Mouse (Mus musculus): Measurements from ENCODE around the gene Ap2a1. TPM values are rescaled to one million over a fixed set of nuclear protein-coding genes. Genes with fewer than 3 reads are reported as not detected.
A peak's percentile ranks its signal among the peaks of the same experiment; 100 is the strongest.

The Ap2a1 gene
- polyA plus RNA-seq, 1 experiment: 56.7 TPM

GRCm38 (mm10) chr7:44853596-44854355 is 75.5 kb downstream of the Ap2a1 start:
- H3K4me3 ChIP-seq (ENCODE audit: insufficient read depth, low read length): peak overlapping the region; percentile 57
- TF ChIP-seq CTCF (IDR thresholded peaks at IDR 0.05; ENCODE audit: low read depth, low read length) (no peak; the same call in 1 of the 2 replicates), POLR2A (IDR thresholded peaks at IDR 0.05; ENCODE audit: borderline replicate concordance, low read depth, low read length) (no peak)
- peaks cover 35% of the 10 kb centered on the region for H3K4me1 ChIP-seq (ENCODE audit: control insufficient read depth, insufficient read depth, low read length)
- H3K27ac ChIP-seq (ENCODE audit: insufficient read depth, low read depth, low read length): peak overlapping the region; percentile 92

DNA sequence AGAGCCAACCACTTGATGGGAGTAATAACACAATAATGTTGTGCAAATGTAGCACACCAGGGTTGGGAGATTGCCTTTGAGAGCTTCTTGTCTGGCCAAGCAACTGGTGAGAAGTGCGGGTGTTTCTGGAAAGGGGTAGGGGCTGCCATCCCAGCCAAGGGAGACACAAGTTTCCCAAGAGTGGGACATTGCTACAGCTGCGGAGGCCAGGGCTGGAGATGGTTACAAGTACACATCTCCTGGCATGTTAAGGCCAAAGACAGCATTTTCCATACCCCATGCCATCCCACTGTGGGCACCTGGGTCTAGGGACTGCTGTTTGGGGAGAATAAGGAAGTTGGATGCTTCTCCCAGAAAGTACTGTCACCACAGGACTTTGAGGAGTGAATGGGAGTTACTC is 76.2 kb downstream of the Ap2a1 start:
- H3K27ac ChIP-seq (ENCODE audit: insufficient read depth, low read depth, low read length): no peak overlapping the region
- TF ChIP-seq CTCF (IDR thresholded peaks at IDR 0.05; ENCODE audit: low read depth, low read length) (no peak), POLR2A (IDR thresholded peaks at IDR 0.05; ENCODE audit: borderline replicate concordance, low read depth, low read length) (no peak)
- no peak overlapping the region for H3K4me3 ChIP-seq (ENCODE audit: insufficient read depth, low read length)
- peaks cover 30% of the 10 kb centered on the region for H3K4me1 ChIP-seq (ENCODE audit: control insufficient read depth, insufficient read depth, low read length)

DNA sequence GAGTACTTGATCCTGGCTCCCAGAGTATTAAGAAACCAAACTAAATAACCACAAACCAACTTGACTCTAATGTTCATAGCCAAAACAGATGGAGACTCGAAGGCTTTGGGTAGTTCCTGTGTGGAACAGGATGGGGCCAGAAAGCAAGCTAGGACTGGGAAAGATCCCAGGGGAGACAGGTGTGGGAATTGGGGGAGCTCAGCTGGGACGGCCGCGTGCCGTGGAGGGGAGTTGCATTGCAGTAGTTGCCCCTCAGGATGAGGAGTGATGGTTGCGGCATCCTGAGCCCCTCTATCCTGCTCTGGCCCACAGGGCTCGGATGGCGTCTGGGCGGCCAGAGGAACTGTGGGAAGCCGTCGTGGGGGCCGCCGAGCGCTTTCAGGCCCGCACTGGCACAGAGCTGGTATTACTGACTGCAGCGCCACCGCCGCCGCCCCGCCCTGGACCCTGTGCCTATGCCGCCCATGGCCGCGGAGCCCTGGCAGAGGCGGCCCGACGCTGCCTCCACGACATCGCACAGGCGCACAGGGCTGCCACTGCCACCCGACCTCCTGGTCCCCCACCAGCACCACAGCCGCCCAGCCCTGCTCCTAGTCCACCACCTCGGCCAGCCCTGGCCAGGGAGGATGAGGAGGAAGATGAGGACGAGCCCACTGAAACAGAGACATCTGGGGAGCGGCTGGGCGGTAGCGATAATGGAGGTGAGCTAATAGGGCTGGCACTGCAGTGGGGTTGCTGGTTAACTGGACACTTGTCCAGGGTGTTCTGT is 76.9 kb downstream of the Ap2a1 start:
- Histone ChIP-seq H3K27ac (ENCODE audit: insufficient read depth, low read depth, low read length) (no peak overlapping the region), H3K4me1 (ENCODE audit: control insufficient read depth, insufficient read depth, low read length) (peaks cover 30% of the 10 kb centered on the region), H3K4me3 (ENCODE audit: insufficient read depth, low read length) (no peak overlapping the region)
- TF ChIP-seq POLR2A (IDR thresholded peaks at IDR 0.05; ENCODE audit: borderline replicate concordance, low read depth, low read length) (no peak), CTCF (IDR thresholded peaks at IDR 0.05; ENCODE audit: low read depth, low read length) (no peak)

GRCm38 (mm10) chr7:44851625-44852234 is 77.6 kb downstream of the Ap2a1 start:
- Histone ChIP-seq H3K27ac (ENCODE audit: insufficient read depth, low read depth, low read length) (no peak overlapping the region), H3K4me3 (ENCODE audit: insufficient read depth, low read length) (0 out of 2 replicates have a peak overlapping the region, but pooled peaks have one; percentile 65), H3K4me1 (ENCODE audit: control insufficient read depth, insufficient read depth, low read length) (peaks cover 31% of the 10 kb centered on the region)
- TF ChIP-seq POLR2A (IDR thresholded peaks at IDR 0.05; ENCODE audit: borderline replicate concordance, low read depth, low read length) (no peak), CTCF (IDR thresholded peaks at IDR 0.05; ENCODE audit: low read depth, low read length) (no peak)

DNA sequence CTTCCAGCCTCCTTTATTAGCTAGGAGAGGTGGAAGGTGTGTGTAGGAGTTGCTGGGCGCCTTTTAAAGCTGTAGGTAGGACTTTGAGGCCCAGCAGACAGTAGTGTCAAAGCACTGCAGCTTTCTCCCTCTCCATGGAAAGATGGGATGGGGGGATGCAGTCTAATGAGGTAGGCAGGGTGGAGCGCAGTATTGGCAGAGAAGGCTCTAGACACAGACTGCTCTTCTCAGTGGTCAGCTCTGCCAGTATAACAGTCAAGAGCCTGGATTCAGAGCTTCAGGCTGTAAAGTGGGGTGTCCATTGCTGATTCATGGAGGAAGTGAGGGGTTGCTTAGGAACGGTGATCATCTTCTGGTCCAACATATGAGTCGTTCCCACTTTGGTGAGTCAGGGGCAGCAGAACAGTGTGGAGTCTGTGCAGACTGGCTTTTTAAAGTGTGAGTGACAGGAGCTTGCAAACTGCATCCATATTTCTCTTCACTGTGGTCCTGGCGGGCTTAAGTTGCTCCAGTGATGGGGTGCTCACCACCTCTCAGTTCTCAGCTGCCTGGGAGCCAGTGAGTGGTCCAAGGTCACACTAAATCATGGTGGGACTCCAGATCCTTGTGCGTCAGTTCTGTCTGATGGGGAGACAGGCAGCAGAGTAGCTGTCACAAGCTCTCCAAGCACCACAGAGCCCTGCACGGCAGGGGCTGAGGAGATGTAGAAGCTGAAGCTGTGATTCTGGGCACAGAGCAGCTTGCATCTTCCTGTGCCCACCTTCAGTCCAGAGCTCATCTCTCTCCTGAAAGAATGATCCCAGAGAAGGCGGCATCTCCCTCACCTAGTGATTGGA is 78.3 kb downstream of the Ap2a1 start:
- H3K4me1 ChIP-seq (ENCODE audit: control insufficient read depth, insufficient read depth, low read length): peaks cover 31% of the 10 kb centered on the region
- H3K27ac ChIP-seq (ENCODE audit: insufficient read depth, low read depth, low read length): peak overlapping the region; percentile 96
- TF ChIP-seq POLR2A (IDR thresholded peaks at IDR 0.05; ENCODE audit: borderline replicate concordance, low read depth, low read length): no peak
- TF ChIP-seq CTCF (IDR thresholded peaks at IDR 0.05; ENCODE audit: low read depth, low read length): no peak
- peak overlapping the region; percentile 65 for H3K4me3 ChIP-seq (ENCODE audit: insufficient read depth, low read length)

Other genes starting within 250 kb of the Ap2a1 start
- not detected in 2 replicates for gene Izumo2, start 220.8 kb downstream of the Ap2a1 start, polyA plus RNA-seq (2012; ENCODE audit: insufficient read depth, insufficient read length, missing spikeins)
- 39.8 and 42.0 TPM in 2 replicates for gene Vrk3, start 181.1 kb downstream of the Ap2a1 start, polyA plus RNA-seq (2012; ENCODE audit: insufficient read depth, insufficient read length, missing spikeins)
- 0.71 and 0.81 TPM in 2 replicates for gene Zfp473, start 178.4 kb downstream of the Ap2a1 start, polyA plus RNA-seq (2012; ENCODE audit: insufficient read depth, insufficient read length, missing spikeins)
- 30.8 and 36.7 TPM in 2 replicates for gene Nup62, start 113.4 kb downstream of the Ap2a1 start, polyA plus RNA-seq (2012; ENCODE audit: insufficient read depth, insufficient read length, missing spikeins)
- gene Il4i1, start 113.1 kb downstream of the Ap2a1 start, polyA plus RNA-seq (2012; ENCODE audit: insufficient read depth, insufficient read length, missing spikeins): 1.2 and 3.5 TPM in 2 replicates
- 28.4 and 32.8 TPM in 2 replicates for gene Atf5, start 112.8 kb downstream of the Ap2a1 start, polyA plus RNA-seq (2012; ENCODE audit: insufficient read depth, insufficient read length, missing spikeins)
- 36.9 and 45.3 TPM in 2 replicates for gene Akt1s1, start 80.5 kb downstream of the Ap2a1 start, polyA plus RNA-seq (2012; ENCODE audit: insufficient read depth, insufficient read length, missing spikeins)
- gene Tbc1d17, start 80.4 kb downstream of the Ap2a1 start, polyA plus RNA-seq (2012; ENCODE audit: insufficient read depth, insufficient read length, missing spikeins): 69.5 and 76.1 TPM in 2 replicates
- gene Pnkp, start 72.4 kb downstream of the Ap2a1 start, polyA plus RNA-seq (2012; ENCODE audit: insufficient read depth, insufficient read length, missing spikeins): 31.2 and 48.7 TPM in 2 replicates
- gene Ptov1, start 59.7 kb downstream of the Ap2a1 start, polyA plus RNA-seq (2012; ENCODE audit: insufficient read depth, insufficient read length, missing spikeins): 90.1 and 105 TPM in 2 replicates
- 32.3 and 33.4 TPM in 2 replicates for gene Med25, start 36.8 kb downstream of the Ap2a1 start, polyA plus RNA-seq (2012; ENCODE audit: insufficient read depth, insufficient read length, missing spikeins)
- gene Fuz, start 33.4 kb downstream of the Ap2a1 start, polyA plus RNA-seq (2012; ENCODE audit: insufficient read depth, insufficient read length, missing spikeins): 11.3 and 14.1 TPM in 2 replicates
- not detected in 2 replicates for gene Tsks, start 13.7 kb upstream of the Ap2a1 start, polyA plus RNA-seq (2012; ENCODE audit: insufficient read depth, insufficient read length, missing spikeins)
- 0.99 and 2.3 TPM in 2 replicates for gene Cpt1c, start 45.4 kb upstream of the Ap2a1 start, polyA plus RNA-seq (2012; ENCODE audit: insufficient read depth, insufficient read length, missing spikeins)
- 54.4 and 61.6 TPM in 2 replicates for gene Prmt1, start 57.1 kb upstream of the Ap2a1 start, polyA plus RNA-seq (2012; ENCODE audit: insufficient read depth, insufficient read length, missing spikeins)
- 91.0 and 94.7 TPM in 2 replicates for gene Irf3, start 68.2 kb upstream of the Ap2a1 start, polyA plus RNA-seq (2012; ENCODE audit: insufficient read depth, insufficient read length, missing spikeins)
- gene Bcl2l12, start 69.2 kb upstream of the Ap2a1 start, polyA plus RNA-seq (2012; ENCODE audit: insufficient read depth, insufficient read length, missing spikeins): 15.3 and 16.0 TPM in 2 replicates
- gene Scaf1, start 86.9 kb upstream of the Ap2a1 start, polyA plus RNA-seq (2012; ENCODE audit: insufficient read depth, insufficient read length, missing spikeins): 44.3 and 47.3 TPM in 2 replicates
- gene Rras, start 88.5 kb upstream of the Ap2a1 start, polyA plus RNA-seq (2012; ENCODE audit: insufficient read depth, insufficient read length, missing spikeins): 119 and 123 TPM in 2 replicates
- gene Prr12, start 123.4 kb upstream of the Ap2a1 start, polyA plus RNA-seq (2012; ENCODE audit: insufficient read depth, insufficient read length, missing spikeins): 19.3 and 22.5 TPM in 2 replicates
- 68.2 and 68.9 TPM in 2 replicates for gene Nosip, start 132.9 kb upstream of the Ap2a1 start, polyA plus RNA-seq (2012; ENCODE audit: insufficient read depth, insufficient read length, missing spikeins)
- gene Prrg2, start 133.2 kb upstream of the Ap2a1 start, polyA plus RNA-seq (2012; ENCODE audit: insufficient read depth, insufficient read length, missing spikeins): 22.9 and 23.6 TPM in 2 replicates
- gene Rcn3, start 162.7 kb upstream of the Ap2a1 start, polyA plus RNA-seq (2012; ENCODE audit: insufficient read depth, insufficient read length, missing spikeins): 3.1 and 4.6 TPM in 2 replicates
- gene Fcgrt, start 174.4 kb upstream of the Ap2a1 start, polyA plus RNA-seq (2012; ENCODE audit: insufficient read depth, insufficient read length, missing spikeins): 149 and 150 TPM in 2 replicates
- gene Rps11, start 194.9 kb upstream of the Ap2a1 start, polyA plus RNA-seq (2012; ENCODE audit: insufficient read depth, insufficient read length, missing spikeins): 1,675 and 1,722 TPM in 2 replicates
- 1,569 and 1,898 TPM in 2 replicates for gene Rpl13a, start 199.3 kb upstream of the Ap2a1 start, polyA plus RNA-seq (2012; ENCODE audit: insufficient read depth, insufficient read length, missing spikeins)
- not detected in 2 replicates for gene Gm45713, start 206.7 kb upstream of the Ap2a1 start, polyA plus RNA-seq (2012; ENCODE audit: insufficient read depth, insufficient read length, missing spikeins)
- 28.2 and 30.8 TPM in 2 replicates for gene Flt3l, start 206.9 kb upstream of the Ap2a1 start, polyA plus RNA-seq (2012; ENCODE audit: insufficient read depth, insufficient read length, missing spikeins)
- 65.7 and 66.7 TPM in 2 replicates for gene Pih1d1, start 224.8 kb upstream of the Ap2a1 start, polyA plus RNA-seq (2012; ENCODE audit: insufficient read depth, insufficient read length, missing spikeins)
- 89.0 and 111 TPM in 2 replicates for gene Aldh16a1, start 225.1 kb upstream of the Ap2a1 start, polyA plus RNA-seq (2012; ENCODE audit: insufficient read depth, insufficient read length, missing spikeins)
- gene Slc17a7, start 234.5 kb upstream of the Ap2a1 start, polyA plus RNA-seq (2012; ENCODE audit: insufficient read depth, insufficient read length, missing spikeins): not detected in 2 replicates

All from bone marrow macrophage, adult 2 months (primary cell).